Mouse (Mus musculus) embryonic facial prominence, embryonic 13.5 days (tissue): ENCODE data around the gene Vwa5b1. TPM values are rescaled to one million over a fixed set of nuclear protein-coding genes. Genes with fewer than 3 reads are reported as not detected.

ENCODE experiments used
- ATAC-seq: fragments of 200-750 bp; cut with Nextera tagmentation; 2 replicates; pipeline ENCODE4 v1.8.0; 2017; ENCODE audit warnings: low read depth; ENCODE audit not compliant: insufficient number of reproducible peaks, insufficient read depth, low FRiP score, low TSS enrichment
- H3K27ac ChIP-seq: fragments of 300-500 bp; sonication (generic); 2 replicates; pipeline ENCODE4 v1.5.1; 2015; ENCODE audit warnings: moderate library complexity, mild to moderate bottlenecking, inconsistent platforms
- H3K27me3 ChIP-seq: fragments of 300-500 bp; sonication (generic); 2 replicates; pipeline ENCODE4 v1.6.1; 2015; ENCODE audit warnings: mild to moderate bottlenecking, inconsistent platforms
- H3K36me3 ChIP-seq: fragments of 300-500 bp; sonication (generic); 2 replicates; pipeline ENCODE4 v1.6.1; 2015; ENCODE audit warnings: mild to moderate bottlenecking, inconsistent platforms
- H3K4me1 ChIP-seq: fragments of 300-500 bp; sonication (generic); 2 replicates; pipeline ENCODE4 v1.6.1; 2015; ENCODE audit warnings: inconsistent platforms
- H3K4me2 ChIP-seq: fragments of 300-500 bp; sonication (generic); 2 replicates; pipeline ENCODE4 v1.6.1; 2015; ENCODE audit warnings: moderate library complexity, mild to moderate bottlenecking, inconsistent platforms
- H3K4me3 ChIP-seq: fragments of 300-500 bp; sonication (generic); 2 replicates; pipeline ENCODE4 v1.5.1; 2015; ENCODE audit warnings: mild to moderate bottlenecking, inconsistent platforms
- H3K9ac ChIP-seq: fragments of 300-500 bp; sonication (generic); 2 replicates; pipeline ENCODE4 v1.6.1; 2015; ENCODE audit warnings: mild to moderate bottlenecking, inconsistent platforms
- H3K9me3 ChIP-seq: fragments of 300-500 bp; sonication (generic); 2 replicates; pipeline ENCODE4 v1.6.1; 2016; ENCODE audit warnings: inconsistent platforms
- WGBS: fragments of 180-500 bp; shearing (Covaris S2); methylation state at CpG from one replicate; pipeline ENCODE4 v1.1.7; 2015; ENCODE audit warnings: mixed read lengths; 5-methylcytosine and 5-hydroxymethylcytosine counted together
- polyA plus RNA-seq: library from polyadenylated mRNA; unstranded; fragments of >200 nt; fragmentation: Nextera tagmentation; extraction: Ambion mirVana; gene quantifications from 2 replicates; pipeline ENCODE4 v1.2.1, GENCODE M21; 2015

Gene Vwa5b1
- polyA plus RNA-seq, 1 experiment from 2014 or later, result 0.03 TPM

DNA sequence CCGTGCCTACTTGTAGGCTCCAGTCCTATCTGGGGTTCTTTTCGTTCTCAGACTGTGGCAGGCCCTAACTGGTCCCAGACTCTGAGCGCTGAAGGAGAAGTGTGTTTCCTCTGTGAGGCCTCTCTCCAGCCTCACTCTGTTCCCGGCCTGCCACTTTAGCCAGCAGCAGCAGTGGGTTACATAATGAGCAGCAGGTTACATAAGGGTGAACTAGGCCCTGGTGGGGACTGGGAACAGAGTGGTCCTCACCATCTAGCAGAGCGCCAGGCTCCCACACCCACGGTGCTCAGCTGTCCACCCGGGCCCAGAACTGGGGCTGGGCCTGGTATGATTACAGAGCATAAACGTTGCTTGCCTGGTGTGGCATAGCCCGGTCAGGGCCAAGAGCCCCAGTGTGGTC, 110.9 kb downstream of the Vwa5b1 start:
- Histone ChIP-seq H3K27me3 (0 out of 2 replicates have a peak, but pooled peaks cover 5% of the 10 kb centered on the region), H3K4me1 (0 out of 2 replicates have a peak, but pooled peaks cover 3% of the 10 kb centered on the region), H3K9ac (no peak overlapping the region), H3K27ac (no peak overlapping the region), H3K4me3 (no peak overlapping the region), H3K4me2 (no peak overlapping the region), H3K9me3 (no peaks in the 10 kb centered on the region), H3K36me3 (no peaks in the 10 kb centered on the region)
- 0 out of 2 replicates have a peak, but pooled peaks have one; percentile 39 for ATAC-seq
- 75% methylated on average over 9 of the region's 9 CpGs for WGBS

GRCm38 (mm10) chr4:138523775-138524174, 111.9 kb downstream of the Vwa5b1 start:
- 40% methylated on average over 7 of the region's 7 CpGs for WGBS
- Histone ChIP-seq H3K4me3 (no peak overlapping the region), H3K9ac (no peak overlapping the region), H3K27ac (no peak overlapping the region), H3K4me2 (no peak overlapping the region), H3K36me3 (no peaks in the 10 kb centered on the region), H3K9me3 (no peaks in the 10 kb centered on the region), H3K4me1 (0 out of 2 replicates have a peak, but pooled peaks cover 3% of the 10 kb centered on the region), H3K27me3 (0 out of 2 replicates have a peak, but pooled peaks cover 5% of the 10 kb centered on the region)
- no peak for ATAC-seq

GRCm38 (mm10) chr4:138522296-138522695, 113.4 kb downstream of the Vwa5b1 start:
- 10% methylated on average over 7 of the region's 7 CpGs for WGBS

DNA sequence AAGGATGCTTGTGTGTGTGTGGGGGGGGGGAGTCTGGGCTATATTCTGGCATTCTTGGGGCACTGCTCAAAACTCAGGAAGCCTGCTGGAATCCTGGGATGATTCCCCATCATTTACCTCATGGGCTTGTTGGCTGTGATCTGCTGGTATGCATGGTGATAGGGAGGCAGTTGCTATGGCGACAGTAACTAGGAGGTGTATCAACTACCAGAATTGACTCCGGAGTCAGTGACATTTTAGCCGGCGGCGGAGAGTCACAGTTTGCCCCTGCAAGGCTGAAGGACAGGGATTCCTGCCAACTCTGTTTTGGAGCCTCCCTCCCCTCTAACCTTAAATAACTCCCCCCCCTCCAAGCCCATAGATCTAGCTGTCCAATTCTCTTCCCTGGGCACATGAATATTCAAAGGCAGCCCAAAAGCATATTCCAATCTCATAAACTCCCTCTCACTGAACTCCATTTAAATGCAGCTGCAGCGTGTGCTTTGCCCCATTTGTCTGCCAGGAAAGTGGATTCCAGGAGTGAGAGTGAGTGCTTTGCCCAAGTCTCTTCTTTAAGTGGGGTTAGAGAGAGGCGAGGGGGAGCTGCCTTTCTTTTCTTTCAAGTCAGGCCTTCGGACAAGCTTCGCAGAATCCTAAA, 118.4 kb downstream of the Vwa5b1 start:
- Histone ChIP-seq H3K9me3 (no peaks in the 10 kb centered on the region), H3K4me2 (no peak overlapping the region), H3K27ac (no peak overlapping the region), H3K27me3 (peaks cover 25% of the 10 kb centered on the region), H3K4me1 (0 out of 2 replicates have a peak, but pooled peaks cover under 1% of the 10 kb centered on the region), H3K4me3 (no peak overlapping the region), H3K36me3 (no peaks in the 10 kb centered on the region), H3K9ac (no peak overlapping the region)
- no peak for ATAC-seq
- 44% methylated on average over 9 of the region's 9 CpGs for WGBS

More at GRCm38 (mm10) chr4:138522296-138522695, 113.4 kb downstream of the Vwa5b1 start:
- H3K27ac ChIP-seq, result no peak overlapping the region
- H3K4me3 ChIP-seq, result no peak overlapping the region
- no peak for ATAC-seq
- H3K36me3 ChIP-seq, result no peaks in the 10 kb centered on the region
- H3K9me3 ChIP-seq, result no peaks in the 10 kb centered on the region
- 0 out of 2 replicates have a peak, but pooled peaks cover 3% of the 10 kb centered on the region for H3K4me1 ChIP-seq
- no peak overlapping the region for H3K4me2 ChIP-seq
- peaks cover 10% of the 10 kb centered on the region; the same call in 1 of the 2 replicates for H3K27me3 ChIP-seq
- H3K9ac ChIP-seq, result no peak overlapping the region

DNA sequence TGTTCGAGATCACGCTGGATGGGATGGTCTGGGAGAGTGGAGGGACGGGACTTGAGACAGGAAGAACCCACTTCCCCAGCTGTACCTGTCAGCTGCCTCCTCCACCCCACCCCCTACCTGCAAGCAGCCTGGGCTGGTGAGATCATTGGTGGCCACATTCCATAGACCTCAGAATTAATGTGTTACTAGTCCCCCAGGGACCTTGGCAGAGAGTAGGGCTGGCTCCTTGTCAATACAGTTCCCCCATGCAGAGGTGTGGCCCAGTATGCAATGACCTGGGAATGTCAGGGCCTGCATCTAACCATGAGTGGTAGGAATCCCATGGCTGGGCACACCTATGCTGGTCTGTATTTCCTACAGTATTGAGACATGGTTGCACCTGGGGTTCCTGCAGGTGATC, 119.2 kb downstream of the Vwa5b1 start:
- Histone ChIP-seq H3K4me2 (no peak overlapping the region), H3K4me1 (no peaks in the 10 kb centered on the region), H3K9me3 (no peaks in the 10 kb centered on the region), H3K27me3 (peaks cover 19% of the 10 kb centered on the region), H3K36me3 (no peaks in the 10 kb centered on the region), H3K4me3 (no peak overlapping the region), H3K9ac (no peak overlapping the region), H3K27ac (no peak overlapping the region)
- 84% methylated on average over 3 of the region's 3 CpGs for WGBS
- no peak for ATAC-seq

Other genes starting within 250 kb of the Vwa5b1 start
- 0.18 and 0.25 TPM in 2 replicates for gene Fam43b, start 239.4 kb downstream of the Vwa5b1 start, polyA plus RNA-seq
- gene Mul1, start 201.2 kb downstream of the Vwa5b1 start, polyA plus RNA-seq, result 15.3 and 19.1 TPM in 2 replicates
- 2.4 and 2.5 TPM in 2 replicates for gene Camk2n1, start 181.6 kb downstream of the Vwa5b1 start, polyA plus RNA-seq
- gene Pla2g2c, start 88.9 kb upstream of the Vwa5b1 start, polyA plus RNA-seq, result 0.21 and 0.69 TPM in 2 replicates
- 0.58 and 0.65 TPM in 2 replicates for gene Ubxn10, start 101.3 kb upstream of the Vwa5b1 start, polyA plus RNA-seq
- 1.1 and 1.5 TPM in 2 replicates for gene Pla2g2f, start 121.7 kb upstream of the Vwa5b1 start, polyA plus RNA-seq
- 0.19 and 0.22 TPM in 2 replicates for gene Pla2g2d, start 139.9 kb upstream of the Vwa5b1 start, polyA plus RNA-seq
- 0.53 and 0.65 TPM in 2 replicates for gene Pla2g5, start 227.6 kb upstream of the Vwa5b1 start, polyA plus RNA-seq
- gene Gm13030, start 238.1 kb upstream of the Vwa5b1 start, polyA plus RNA-seq, result not detected in 2 replicates
- gene Pla2g2e, start 242.1 kb upstream of the Vwa5b1 start, polyA plus RNA-seq, result not detected in 2 replicates